Mouse (Mus musculus) cerebellum, adult 2 months (tissue): ENCODE measurements around the gene Afdn.

Experiments
- CTCF ChIP-seq: fragments of 200-500 bp; IDR thresholded peaks from 2 replicates; pipeline ENCODE4 v1.5.1; 2011; ENCODE audit warnings: low read depth, mild to moderate bottlenecking, control low read depth, low read length, moderate library complexity, borderline replicate concordance; ENCODE audit not compliant: insufficient read depth
- POLR2A ChIP-seq: fragments of 200-500 bp; IDR thresholded peaks from 2 replicates; pipeline ENCODE4 v1.6.1; 2011; ENCODE audit warnings: low read length, control low read depth, borderline replicate concordance; ENCODE audit not compliant: insufficient read depth

GRCm38 (mm10) chr17:13740796-13741195, 19.5 kb upstream of the Afdn start:
- TF ChIP-seq POLR2A: no peak
- no peak for TF ChIP-seq CTCF
